Comparison of ENCODE assay signal across 13 mouse cellular contexts in genomic region chr8:11351355-11351754, GRCm38 (mm10). TPM values are rescaled to one million over a fixed set of nuclear protein-coding genes. Genes with fewer than 3 reads are reported as not detected.
"Had no signal": no experiment of that assay in that cellular context is flagged by ENCODE, and none has a peak within 500 bp of the region (broad histone marks: within the 10 kb centered on the region; RNA-seq: fewer than 3 reads in every experiment).

No protein-coding gene starts in this region.

- DNase-seq: kidney, adult 8-10 months; kidney, postnatal 25 days; right cerebral cortex, adult 18-20 months; right cerebral cortex, postnatal 25 days; thymus, postnatal 14 days had no signal

- H3K4me2 ChIP-seq: limb, embryonic 12.5 days; midbrain, embryonic 12.5 days had no signal

- H3K4me3 ChIP-seq: limb, embryonic 12.5 days; midbrain, embryonic 12.5 days had no signal

- H3K27ac ChIP-seq: limb, embryonic 12.5 days; liver, embryonic 14.5 days; macrophage; midbrain, embryonic 12.5 days; stomach, postnatal 0 days had no signal

- ATAC-seq: inflammation-experienced regulatory T-cells, adult 6 months; intestine, postnatal 0 days had no signal

- H3K27me3 ChIP-seq: limb, embryonic 12.5 days; midbrain, embryonic 12.5 days had no signal

- H3K36me3 ChIP-seq: limb, embryonic 12.5 days; midbrain, embryonic 12.5 days had no signal

- H3K4me1 ChIP-seq: midbrain, embryonic 12.5 days had no signal

- H3K9me3 ChIP-seq: limb, embryonic 12.5 days had no signal

- H3K9ac ChIP-seq: limb, embryonic 12.5 days; liver, embryonic 14.5 days; midbrain, embryonic 12.5 days had no signal

RNA-seq across cellular contexts. Expression of gene Col4a1, which starts 38.7 kb away (rescaled TPM):
- total RNA-seq: megakaryocyte-erythroid progenitor cell, adult 5-6 weeks had no signal

RNA-seq across cellular contexts. Expression of gene Col4a2, which starts 38.8 kb away (rescaled TPM):
- polyA plus RNA-seq: inflammation-experienced regulatory T-cells, adult 6 months had no signal
